Mouse (Mus musculus) heart, postnatal 0 days (tissue): ENCODE results near the gene Commd3.

Experiments used
- CTCF ChIP-seq: IDR thresholded peaks from 2 replicates; pipeline ENCODE4 v1.5.1; 2016; ENCODE audit warnings: antibody characterized with exemption, control low read depth, low read depth
- EP300 ChIP-seq: IDR thresholded peaks from 2 replicates; pipeline ENCODE4 v1.6.1; 2016; ENCODE audit warnings: antibody characterized with exemption, low read depth

DNA sequence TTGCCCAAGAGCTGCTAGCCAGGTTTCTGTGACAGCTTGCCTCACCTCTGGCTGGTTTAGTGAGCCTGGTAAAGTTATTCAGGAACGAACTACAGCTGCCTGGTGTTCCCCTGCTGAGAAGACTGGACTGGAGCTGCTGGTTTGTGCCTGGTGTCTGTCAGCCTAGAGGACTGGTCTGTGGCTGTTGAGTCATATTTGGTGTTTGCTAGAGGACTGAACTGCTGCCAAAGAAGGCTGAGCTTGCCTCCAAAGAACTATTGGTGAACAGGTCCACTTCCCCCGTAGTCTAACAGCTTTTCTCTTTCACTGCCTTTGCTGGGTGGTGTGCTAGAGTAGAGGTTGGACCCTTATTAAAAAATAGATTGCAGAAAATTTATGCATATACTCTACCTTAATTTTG lies 40.9 kb downstream of the Commd3 start:
- no peak for TF ChIP-seq CTCF
- TF ChIP-seq EP300: no peak
